Mouse (Mus musculus): ENCODE measurements around the gene Tpst1.

- TF ChIP-seq CTCF (IDR thresholded peaks at IDR 0.05; ENCODE audit: extremely low read depth, insufficient read depth, insufficient read length, insufficient replicate concordance) (no peak), POLR2A (IDR thresholded peaks at IDR 0.05; ENCODE audit: low read depth, low read length) (no peak)
These were observed 16.8 kb upstream of the Tpst1 start for GRCm38 (mm10) chr5:130056303-130056702.

All from spleen, adult 2 months (tissue).